Mouse (Mus musculus): ENCODE data around the gene Srsf11.

Gene Srsf11

GRCm38 (mm10) chr3:158036329-158036988 lies at the start of gene Srsf11, which contains the start of gene Lrrc40:
Gene Srsf11 (minus strand): TSS chr3:158036639.
Gene Lrrc40 (plus strand): TSS chr3:158036662.
- peak; percentile 91 to 96 for DNase-seq (ENCODE audit: low spot score in 2 of 2)

- DNase-seq (ENCODE audit: low spot score in 2 of 2) = no peak
Measured at GRCm38 (mm10) chr3:158077828-158078227, 41.4 kb upstream of the Srsf11 start.

GRCm38 (mm10) chr3:158077380-158077772 lies 40.9 kb upstream of the Srsf11 start:
- no peak for DNase-seq (ENCODE audit: low spot score in 2 of 2)

DNA sequence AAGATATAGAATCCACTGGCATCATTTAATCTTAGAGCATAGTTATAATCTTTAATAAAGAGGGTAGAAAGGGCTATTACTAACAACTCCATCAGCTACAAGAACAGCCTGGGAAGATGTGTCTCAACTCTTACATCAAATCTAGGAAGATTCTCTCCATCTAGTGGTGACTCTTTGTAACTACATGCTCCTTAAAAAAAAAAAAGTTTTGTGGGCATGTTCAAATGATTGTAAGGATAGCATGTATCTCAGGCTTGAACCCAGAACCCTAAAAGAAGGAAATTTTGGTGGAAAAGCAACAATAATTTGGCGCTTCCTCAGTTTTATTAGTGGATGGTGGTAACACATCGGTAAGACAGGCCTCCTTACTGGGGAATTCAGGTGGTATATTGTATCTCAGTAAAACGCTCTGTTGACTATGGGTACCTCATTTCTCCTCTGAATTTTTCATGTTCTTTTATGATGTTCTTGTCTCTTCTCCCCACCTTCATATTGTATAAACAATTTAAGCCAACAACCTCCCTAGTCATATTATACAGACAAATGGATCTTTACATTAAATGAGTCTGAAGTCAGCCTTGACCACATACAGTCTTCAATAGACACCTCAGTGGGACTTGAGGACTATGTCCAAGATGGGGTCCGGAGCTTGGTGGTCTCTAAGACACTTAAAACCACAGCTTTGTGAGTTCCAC lies 40.4 kb upstream of the Srsf11 start:
- no peak for DNase-seq (ENCODE audit: low spot score in 2 of 2)

DNA sequence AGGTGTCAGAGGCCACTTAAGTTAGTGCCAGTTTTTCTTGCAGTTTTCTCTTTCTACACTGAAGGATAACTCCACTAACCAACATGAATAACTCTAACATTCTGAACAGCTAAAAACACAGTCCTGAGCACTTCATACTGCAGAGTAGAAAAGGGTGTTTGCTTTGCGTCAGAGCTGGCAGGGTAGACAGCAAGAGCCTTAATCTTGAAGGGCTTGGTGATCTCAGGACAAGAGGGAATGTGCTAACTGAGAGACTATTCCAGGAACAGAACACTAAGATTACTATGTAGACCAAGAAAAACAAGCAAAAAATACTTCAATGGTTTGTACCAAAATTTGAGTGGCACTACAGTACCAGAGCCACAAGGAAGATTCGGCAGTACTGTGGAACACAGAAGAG lies 38.6 kb upstream of the Srsf11 start:
- DNase-seq (ENCODE audit: low spot score in 2 of 2) = no peak

DNA sequence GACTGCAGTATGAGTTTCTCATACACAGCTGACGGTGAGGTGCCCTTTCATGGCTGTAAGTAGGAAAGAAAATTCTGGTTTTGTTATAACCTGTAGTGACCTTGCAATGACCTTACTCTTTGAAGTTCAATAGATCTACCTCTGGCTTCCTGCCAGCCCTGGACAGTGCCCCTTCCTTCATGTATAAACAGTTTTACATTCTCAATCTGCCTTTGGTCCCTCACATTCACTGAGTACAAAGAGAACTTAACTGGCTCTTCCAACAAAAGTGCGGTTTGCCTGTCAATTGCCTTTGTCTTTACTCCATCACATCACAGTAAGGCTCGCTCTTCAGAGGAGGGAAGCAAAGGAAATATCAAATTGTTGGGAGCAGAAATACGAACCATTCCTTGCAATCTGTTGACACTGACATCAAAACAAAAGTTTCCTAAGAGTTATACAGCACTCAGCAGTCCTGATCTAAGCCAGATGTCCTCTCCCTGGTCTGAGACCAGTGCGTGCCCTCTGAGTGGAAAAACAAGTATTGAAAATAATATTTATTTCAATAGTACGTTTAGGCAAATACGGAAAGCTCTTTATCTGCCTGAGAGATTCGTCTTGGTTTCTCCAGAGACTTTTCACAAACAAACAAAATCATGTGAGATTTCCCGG lies 32.3 kb upstream of the Srsf11 start:
- no peak for DNase-seq (ENCODE audit: low spot score in 2 of 2)

- no peak for DNase-seq (ENCODE audit: low spot score in 2 of 2)
Measured at GRCm38 (mm10) chr3:158067916-158068315, 31.5 kb upstream of the Srsf11 start.

DNA sequence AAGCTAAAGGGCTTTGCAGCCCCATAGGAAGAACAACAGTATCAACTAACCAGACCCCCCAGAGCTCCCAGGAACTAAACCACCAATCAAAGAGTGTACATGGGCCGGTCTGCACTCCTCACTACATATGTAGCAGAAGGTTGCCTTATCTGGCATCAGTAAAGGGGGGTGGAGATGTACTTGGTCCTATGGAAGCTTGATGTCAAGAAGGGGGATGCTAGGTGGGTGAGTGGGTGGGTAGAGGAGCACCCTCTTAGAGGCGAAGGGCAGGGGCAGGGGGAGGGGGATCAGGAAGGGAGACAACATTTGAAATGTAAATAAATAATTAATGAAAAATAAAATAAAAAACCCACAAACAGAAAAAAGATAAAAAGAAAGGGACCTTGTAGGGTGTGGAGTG lies 28.8 kb upstream of the Srsf11 start:
- DNase-seq (ENCODE audit: low spot score in 2 of 2) = no peak

- DNase-seq (ENCODE audit: low spot score in 2 of 2) = no peak
Measured at GRCm38 (mm10) chr3:158061811-158062523, 25.5 kb upstream of the Srsf11 start.

DNA sequence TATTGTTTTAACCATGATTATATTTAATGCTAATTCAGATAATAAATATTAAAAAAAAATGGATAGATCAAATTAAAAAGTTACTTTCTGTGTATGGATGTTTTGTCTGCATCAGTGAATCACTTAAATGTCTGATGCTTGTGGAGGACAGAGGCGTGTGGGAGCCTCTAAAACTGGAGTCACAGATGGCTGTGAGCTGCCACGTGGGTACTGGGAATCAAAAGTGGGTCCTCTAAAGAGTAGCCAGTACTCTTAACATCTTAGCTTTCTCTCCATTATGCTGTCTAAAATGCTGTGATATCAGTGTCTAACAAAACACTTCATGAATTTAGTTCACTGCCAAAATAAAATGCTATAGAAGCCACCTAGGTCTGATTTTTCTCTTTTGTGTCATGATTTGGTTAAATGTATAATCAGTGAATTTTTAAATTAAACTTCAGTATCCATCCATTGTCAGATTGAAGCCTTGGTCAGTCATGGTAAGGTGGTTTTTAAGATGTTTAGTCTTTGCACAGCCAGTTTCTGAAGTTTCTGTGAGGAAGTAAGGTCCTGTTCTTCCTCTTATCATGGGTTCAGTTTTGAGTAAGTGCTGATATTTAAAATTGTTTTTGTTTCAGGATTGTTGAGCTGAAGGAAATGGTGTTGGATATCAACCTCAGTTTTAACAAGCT lies 24.3 kb upstream of the Srsf11 start:
- no peak for DNase-seq (ENCODE audit: low spot score in 2 of 2)

- DNase-seq (ENCODE audit: low spot score in 2 of 2) = no peak
Measured at GRCm38 (mm10) chr3:158049508-158049907, 13.1 kb upstream of the Srsf11 start.

GRCm38 (mm10) chr3:158040755-158041154 lies 4.3 kb upstream of the Srsf11 start:
- no peak for DNase-seq (ENCODE audit: low spot score in 2 of 2)

DNA sequence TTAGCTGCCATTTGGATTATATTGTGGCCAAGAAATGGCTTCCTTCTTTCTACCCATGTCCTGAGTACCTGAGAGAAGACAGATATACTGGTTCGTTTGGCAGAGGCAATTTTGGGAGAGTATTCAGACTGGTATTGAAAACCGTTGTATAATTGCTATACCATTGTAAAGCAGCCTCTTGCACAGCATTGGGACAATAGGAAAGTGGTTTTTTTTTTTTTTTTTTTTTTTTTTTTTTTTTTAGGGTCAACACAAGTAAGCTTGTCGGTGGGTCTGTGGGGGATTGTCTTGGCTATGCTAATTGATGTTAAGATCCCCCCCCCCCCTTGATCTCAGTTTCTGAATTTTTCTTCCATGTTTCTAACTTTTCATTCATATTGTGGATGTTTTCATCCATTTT lies 1.7 kb upstream of the Srsf11 start:
- DNase-seq (ENCODE audit: low spot score in 2 of 2) = no peak

DNA sequence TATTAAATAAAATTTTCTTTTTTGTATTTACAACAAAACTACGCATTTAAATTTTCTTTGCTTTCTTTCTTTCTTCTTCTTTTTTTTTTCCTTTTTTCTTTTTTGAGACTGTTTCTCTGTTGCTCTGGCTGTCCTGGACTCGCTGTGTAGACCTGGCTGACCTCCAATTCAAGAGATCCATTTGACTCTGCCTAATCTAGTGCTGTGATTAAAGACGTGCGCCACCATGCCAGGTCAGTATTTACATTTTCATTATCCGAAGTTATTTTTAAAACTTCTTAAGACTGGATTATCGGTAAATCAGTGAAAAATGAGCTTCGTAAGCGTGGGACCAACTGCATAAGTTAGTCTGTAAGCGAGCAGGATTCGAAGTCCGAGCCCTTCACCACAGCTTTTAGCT lies 573 bp downstream of the Srsf11 start:
- no peak for DNase-seq (ENCODE audit: low spot score in 2 of 2)

DNA sequence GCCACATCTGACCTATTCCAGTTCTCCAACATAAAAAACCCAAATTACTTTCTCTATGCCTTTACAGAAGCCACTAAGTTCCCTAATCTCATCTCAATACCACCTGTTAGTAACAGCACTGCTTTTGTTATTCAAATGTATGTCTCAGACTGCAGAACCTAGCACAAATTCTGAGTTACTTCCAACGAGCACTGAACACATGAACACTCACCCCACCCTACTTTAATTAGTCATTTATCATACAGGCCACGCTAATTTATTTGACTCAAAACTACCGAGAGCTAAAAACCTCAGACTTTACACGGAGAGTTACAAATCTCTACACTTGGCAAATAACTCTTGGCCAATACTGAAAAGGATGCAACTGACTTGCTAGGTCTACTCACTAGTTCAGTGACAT lies 4.3 kb downstream of the Srsf11 start:
- no peak for DNase-seq (ENCODE audit: low spot score in 2 of 2)

- DNase-seq (ENCODE audit: low spot score in 2 of 2) = peak; percentile 89 to 95
Measured at GRCm38 (mm10) chr3:158031371-158031925, 5.0 kb downstream of the Srsf11 start.

- no peak for DNase-seq (ENCODE audit: low spot score in 2 of 2)
Measured at GRCm38 (mm10) chr3:158009762-158010320, 26.6 kb downstream of the Srsf11 start.

- no peak for DNase-seq (ENCODE audit: low spot score in 2 of 2)
Measured at GRCm38 (mm10) chr3:158008647-158009046, 27.8 kb downstream of the Srsf11 start.

DNA sequence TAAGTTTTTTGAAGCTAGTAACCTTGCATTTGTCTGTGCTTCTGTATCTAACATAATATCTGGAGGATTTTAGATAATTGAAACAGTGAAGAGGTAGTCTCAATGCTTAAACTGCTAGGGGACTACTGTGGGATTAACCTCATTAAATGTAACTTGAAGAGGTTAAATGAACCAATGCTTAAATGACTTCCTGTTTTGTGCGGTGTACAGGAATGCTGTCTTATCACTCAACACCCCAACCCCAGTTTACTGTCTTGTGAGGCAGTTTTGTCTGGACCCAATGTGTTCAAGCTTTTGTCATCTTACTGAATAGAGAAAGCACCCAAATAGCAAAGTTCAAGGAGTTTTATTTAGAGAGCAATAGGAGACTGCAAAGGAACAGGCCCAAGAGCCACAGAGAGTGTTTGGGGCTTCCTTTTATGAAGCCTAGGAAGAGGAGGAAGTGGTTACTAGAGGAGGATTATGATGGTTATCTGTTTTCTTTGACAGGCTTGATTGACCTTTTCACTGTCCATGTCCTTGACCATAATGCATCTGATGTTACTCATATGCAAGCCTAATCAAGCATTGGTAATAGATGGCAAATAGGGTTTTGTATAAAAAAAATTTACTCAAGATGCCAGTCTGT lies 37.6 kb downstream of the Srsf11 start:
- DNase-seq (ENCODE audit: low spot score in 2 of 2) = no peak

GRCm38 (mm10) chr3:157995726-157996125 lies 40.7 kb downstream of the Srsf11 start:
- no peak for DNase-seq (ENCODE audit: low spot score in 2 of 2)

DNA sequence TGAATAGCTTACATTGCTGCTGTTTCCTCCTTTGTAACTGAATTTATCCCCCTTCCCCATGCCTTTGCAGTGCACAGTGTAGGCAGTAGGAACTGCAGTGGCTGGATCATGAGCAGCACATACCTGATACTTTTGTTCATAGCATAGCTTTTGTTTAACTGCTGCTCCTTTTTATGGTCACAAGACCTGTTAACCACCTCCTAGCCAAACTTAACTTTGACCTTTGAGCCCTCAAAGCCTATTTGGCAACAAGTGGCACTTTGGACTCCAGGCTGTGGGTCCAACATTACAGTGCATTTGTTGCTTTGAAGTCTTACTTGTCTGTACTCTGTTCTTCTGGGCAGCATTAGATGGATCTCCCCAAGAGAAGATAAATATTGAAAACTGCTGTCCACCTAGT lies 43.1 kb downstream of the Srsf11 start:
- DNase-seq (ENCODE audit: low spot score in 2 of 2) = no peak

Measured in spleen, postnatal 10 days (tissue).